Mouse (Mus musculus) cerebellum, adult (tissue): ENCODE data around the gene Abca7.
"Not testable (repeated sequence)": the region's sequence is repeated elsewhere in the genome, so short reads cannot be mapped to it uniquely, and the experiment has no call there.

Experiments
- ATAC-seq: cut with Nextera tagmentation; 2 replicates; pipeline ENCODE4 v1.9.2; 2017; ENCODE audit warnings: mild to moderate bottlenecking, moderate library complexity, mixed read lengths; ENCODE audit not compliant: insufficient number of reproducible peaks, low FRiP score, low TSS enrichment

Gene Abca7

DNA sequence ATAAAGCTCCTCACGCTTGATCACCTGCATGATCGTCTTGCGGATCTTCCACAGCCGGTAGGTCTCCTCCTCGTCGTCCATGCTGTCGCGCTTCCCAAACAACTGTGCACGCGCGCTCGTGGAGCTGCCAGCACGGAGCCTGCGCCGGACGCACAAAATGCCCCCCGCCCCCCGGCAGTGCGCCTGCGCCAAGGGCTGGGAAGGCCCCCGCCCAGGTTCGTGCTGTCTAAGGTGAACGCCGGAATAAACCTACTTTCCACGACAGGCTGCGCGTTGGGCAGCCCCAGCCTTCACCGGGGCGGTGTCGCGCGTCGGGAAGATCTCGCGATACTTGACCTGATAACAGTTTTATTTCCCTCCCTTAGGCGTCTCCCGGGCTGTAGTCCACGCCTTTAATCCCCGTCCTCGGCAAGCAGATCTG lies 43.3 kb downstream of the Abca7 start, which contains the start of gene Polr2e:
TSS of gene Polr2e (minus strand) at position 237 of the 421 bp plus-strand sequence.
- peak; percentile 88 for ATAC-seq

DNA sequence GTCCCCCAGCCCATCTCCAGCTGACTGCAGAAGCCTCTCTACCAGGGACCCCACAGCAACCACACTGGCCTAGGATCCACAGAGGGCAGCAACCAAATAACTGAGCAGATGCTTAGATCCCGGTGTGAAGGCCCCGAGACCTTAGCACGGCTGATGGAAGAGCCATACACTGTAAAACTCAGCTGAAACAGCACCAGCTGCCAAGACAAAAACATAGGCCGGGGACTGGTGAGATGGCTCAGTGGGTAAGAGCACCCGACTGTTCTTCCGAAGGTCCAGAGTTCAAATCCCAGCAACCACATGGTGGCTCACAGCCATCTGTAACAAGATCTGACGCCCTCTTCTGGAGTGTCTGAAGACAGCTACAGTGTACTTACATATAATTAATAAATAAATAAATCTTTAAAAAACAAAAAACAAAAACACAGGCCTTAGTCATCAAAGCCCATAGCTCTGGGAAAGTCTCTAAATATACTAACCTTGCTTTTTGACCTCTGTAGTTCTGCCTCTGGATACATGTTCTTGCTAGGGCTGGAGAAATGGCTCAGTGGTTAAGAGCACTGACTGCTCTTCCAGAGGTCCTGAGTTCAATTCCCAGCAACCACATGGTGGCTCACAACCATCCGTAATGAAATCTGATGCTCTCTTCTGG lies 45.2 kb downstream of the Abca7 start:
- not testable (repeated sequence) for ATAC-seq

DNA sequence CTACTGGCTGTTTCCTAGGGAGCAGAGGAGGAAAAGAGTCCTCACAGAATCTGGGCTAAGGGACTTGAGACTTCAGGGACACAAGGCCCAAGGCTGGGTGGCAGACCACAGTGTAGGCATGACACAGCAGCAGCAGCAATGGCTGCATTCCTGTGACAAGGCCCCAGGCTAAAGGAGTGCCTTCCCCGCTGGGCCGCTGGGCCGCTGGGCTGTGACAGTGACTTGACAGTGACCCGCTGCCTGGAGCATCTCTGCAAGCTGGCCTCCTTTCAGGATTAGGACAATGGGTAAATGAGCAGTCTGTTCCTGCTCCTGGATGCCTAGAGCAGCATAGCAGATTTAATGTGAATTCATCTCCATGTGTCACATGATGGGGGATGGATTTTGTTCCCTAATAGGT lies 47.8 kb downstream of the Abca7 start:
- ATAC-seq: no peak

DNA sequence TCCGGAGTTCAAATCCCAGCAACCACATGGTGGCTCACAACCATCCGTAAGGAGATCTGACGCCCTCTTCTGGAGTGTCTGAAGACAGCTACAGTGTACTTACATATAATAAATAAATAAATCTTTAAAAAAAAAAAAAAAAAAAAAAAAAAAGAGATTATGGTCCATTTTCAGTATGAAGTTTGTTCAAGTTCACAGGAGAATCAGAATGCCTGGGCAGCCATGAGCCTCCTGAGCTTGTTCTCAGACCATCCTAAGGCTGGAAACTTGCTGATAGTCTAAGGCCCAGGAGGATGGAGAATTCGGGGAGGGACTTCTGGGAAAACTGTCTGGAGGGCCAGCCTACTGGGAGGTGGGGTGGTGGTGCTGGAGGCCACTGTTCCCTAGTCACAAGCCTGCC lies 49.1 kb downstream of the Abca7 start:
- ATAC-seq: not testable (repeated sequence)

DNA sequence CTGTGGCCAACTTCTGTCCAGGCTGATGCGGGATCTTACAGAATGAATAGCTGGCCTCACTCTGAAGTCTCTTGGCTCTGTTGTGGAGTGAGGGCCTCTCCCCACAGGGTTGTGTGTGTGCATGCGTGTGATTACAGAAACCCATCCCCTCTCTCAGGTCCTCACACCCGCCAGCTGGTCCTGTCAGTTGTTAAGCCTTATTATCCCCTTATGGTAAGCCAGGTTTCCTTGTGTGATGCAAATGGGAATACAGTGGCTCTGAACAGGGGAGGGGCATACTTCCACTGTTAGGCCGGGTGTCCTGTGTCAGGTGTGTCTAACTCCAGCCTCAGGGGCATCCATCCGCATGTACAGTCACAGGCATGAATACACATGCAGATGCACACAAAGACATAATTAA lies 49.5 kb downstream of the Abca7 start:
- no peak for ATAC-seq

DNA sequence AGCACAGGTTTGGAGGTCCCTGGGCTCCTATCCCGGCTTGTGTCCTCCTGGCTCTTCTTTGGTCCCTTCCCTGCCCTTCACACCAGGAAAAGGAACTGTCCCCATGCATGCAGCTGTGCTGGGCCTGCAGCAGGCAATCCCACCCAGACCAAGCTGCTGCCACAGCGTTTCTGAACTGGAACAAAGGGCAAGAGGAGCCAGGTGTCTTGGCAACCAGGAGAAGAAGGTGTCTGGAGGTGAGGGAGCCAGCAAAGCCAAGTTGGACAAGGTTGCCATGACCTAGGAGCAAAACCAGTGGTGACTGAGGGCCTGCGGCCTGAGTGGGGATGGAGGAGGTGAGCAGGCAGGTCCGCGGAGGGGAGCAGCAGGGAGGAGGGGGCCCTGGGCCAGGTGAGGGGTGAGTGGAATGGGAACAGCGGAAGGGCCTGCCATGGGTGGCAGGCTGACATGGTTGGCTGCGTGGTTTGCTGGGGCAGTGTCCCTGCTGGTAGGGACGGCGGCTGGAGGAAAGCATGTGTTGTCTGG lies 50.8 kb downstream of the Abca7 start, which contains the start of gene Gpx4:
TSS of gene Gpx4 (plus strand) at position 126 of the 525 bp plus-strand sequence.
- no peak for ATAC-seq

GRCm38 (mm10) chr10:80048396-80048795 lies 52.1 kb downstream of the Abca7 start:
- no peak for ATAC-seq

DNA sequence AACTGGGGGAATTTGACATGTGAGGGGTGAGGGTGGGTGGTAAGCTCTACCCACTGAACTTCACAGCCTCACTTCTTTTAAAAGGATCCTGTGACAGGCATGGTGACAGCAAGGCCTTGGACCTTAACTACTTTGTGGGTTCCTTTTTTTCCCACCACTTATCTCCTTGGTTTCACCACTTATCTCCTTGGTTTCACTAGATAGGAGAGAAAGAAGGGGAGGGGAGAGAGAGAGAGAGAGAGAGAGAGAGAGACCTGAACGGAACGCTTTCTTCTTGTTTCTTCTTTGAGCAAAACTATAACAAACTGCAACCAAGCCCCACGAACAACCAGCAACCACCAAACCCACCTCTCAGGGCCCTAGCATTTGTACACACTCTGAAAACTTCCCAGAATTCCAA lies 52.5 kb downstream of the Abca7 start:
- ATAC-seq: no peak

DNA sequence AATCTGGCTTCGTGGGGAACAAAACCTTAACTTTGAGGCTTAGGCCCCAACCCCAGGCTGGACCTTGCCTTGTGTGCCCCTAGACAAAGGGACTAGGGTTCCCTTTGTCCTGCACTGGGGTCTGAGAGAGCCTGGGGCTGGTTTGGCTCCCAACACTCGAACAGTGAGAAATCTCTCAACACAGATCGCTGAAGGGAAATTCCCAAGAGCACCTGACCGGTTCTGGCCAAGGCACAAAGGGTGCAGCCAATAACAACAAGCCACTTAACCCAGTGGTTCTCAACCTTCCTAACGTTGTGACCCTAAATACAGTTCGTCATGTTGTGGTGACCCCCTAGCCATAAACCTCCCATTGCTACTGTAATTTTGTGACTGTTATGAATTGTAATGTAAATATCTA lies 54.0 kb downstream of the Abca7 start:
- no peak for ATAC-seq

GRCm38 (mm10) chr10:80050885-80051617 lies 54.8 kb downstream of the Abca7 start:
- no peak for ATAC-seq

GRCm38 (mm10) chr10:80051618-80052373 lies 55.5 kb downstream of the Abca7 start:
- no peak for ATAC-seq

DNA sequence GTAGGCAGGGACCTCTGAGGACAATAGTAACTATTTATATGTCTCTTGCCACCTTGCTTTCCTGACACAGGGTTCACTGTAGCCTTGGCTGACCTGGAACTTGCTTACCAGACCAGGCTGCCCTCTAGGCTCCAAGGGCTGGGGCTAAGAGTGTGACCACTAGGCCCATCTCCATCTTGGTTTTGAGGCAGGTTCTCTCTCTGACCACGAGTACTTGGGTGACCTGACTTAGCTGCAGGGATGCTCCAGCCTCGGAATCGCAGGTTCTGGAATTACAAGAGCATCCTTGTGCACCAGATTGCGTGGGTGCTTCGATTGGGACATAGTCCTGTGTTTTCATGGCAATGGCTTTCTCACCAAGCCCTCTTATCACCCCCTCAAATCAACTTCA lies 56.1 kb downstream of the Abca7 start:
- no peak for ATAC-seq

DNA sequence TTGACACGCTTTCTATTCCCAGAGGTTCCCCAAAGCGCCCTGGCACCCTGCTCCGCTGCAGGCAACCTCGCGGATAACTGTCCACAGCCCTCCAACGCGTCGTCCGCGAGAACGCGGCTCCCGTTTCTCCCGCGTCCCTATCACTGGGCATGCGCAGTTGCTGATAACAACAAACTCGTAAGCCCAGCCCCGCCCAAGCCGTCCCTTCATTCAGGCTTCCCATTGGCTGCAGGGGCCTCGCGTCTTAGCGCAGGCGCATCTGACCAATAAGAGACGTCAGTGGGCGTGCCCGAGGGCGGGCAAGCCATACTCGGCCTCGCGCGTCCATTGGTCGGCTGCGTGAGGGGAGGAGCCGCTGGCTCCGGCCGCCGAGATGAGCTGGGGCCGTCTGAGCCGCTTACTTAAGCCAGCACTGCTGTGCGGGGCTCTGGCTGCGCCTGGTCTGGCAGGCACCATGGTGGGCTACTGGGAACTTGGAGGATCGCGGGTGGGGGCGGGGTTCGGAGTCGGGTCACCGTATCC lies 57.0 kb downstream of the Abca7 start:
- peak; percentile 93 for ATAC-seq

- peak; percentile 12 for ATAC-seq
Measured at GRCm38 (mm10) chr10:80053831-80054815, 57.8 kb downstream of the Abca7 start.

- ATAC-seq: not testable (repeated sequence)
Measured at GRCm38 (mm10) chr10:80054911-80055310, 58.6 kb downstream of the Abca7 start.

- ATAC-seq: no peak
Measured at GRCm38 (mm10) chr10:80055364-80055763, 59.1 kb downstream of the Abca7 start.

DNA sequence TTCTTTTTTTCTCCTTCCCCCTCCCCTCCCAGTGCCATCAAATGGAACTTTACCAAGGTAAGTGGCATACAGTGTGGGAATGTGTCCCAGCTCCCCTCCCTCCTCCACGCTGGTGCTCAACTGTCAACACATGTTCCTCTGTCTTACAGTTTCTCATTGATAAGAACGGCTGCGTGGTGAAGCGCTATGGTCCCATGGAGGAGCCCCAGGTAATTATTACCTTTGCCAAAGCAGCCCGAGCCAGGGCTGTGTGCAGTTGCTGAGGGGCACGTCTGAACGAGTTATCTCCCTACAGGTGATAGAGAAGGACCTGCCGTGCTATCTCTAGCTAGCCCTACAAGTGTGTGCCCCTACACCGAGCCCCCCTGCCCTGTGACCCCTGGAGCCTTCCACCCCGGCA lies 59.6 kb downstream of the Abca7 start:
- ATAC-seq: no peak

- ATAC-seq: no peak
Measured at GRCm38 (mm10) chr10:80056506-80056905, 60.2 kb downstream of the Abca7 start.

DNA sequence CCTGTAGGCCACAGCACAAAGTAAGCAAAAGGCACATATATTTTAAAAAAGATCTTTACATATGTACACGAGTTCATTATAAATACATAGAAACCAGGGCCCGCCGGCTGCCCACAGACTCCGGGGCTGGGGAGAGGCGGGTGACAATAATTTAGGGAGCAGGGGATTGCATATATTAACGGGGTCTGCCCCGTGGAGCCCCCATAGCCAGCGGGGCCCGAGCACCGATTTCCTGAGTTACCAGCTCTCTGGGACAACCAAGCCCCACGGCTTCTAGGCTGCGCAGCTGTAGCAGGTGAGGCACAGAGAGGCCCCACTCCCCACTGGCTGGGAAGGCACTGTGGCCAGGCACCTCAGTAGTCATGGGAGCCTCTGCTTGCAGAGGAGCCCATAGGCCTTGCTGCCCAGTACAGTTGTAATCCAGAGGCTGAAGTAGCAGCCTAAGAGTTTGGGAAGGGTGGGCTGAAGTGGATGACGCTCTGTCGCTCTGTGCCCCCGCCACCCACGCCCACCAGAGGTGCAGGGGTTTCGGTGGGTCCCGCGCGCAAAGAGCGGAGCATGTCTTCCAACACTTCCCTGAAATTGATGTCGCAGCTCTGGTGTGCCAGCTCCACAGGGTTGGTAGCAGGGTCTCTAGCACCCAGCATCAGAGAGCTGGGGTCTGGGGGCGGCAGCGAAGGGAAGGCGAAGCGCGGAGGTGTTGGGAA lies 60.8 kb downstream of the Abca7 start:
- ATAC-seq: no peak
